Mouse (Mus musculus) forebrain, embryonic 12.5 days (tissue): ENCODE data around the gene Exph5. TPM values are rescaled to one million over a fixed set of nuclear protein-coding genes. Genes with fewer than 3 reads are reported as not detected.

Source experiments
- ATAC-seq: fragments of 200-750 bp; cut with Nextera tagmentation; 2 replicates; pipeline ENCODE4 v1.8.0; 2017; ENCODE audit warnings: moderate TSS enrichment; ENCODE audit not compliant: low FRiP score
- H3K27ac ChIP-seq: fragments of 300-500 bp; sonication (generic); 2 replicates; pipeline ENCODE4 v1.5.1; 2016; ENCODE audit warnings: mild to moderate bottlenecking
- H3K27me3 ChIP-seq: fragments of 300-500 bp; sonication (generic); 2 replicates; pipeline ENCODE4 v1.6.1; 2016; ENCODE audit warnings: mild to moderate bottlenecking
- H3K36me3 ChIP-seq: fragments of 300-500 bp; sonication (generic); replicated peaks from 2 replicates; pipeline ENCODE4 v1.6.1; 2016; ENCODE audit warnings: mild to moderate bottlenecking
- H3K4me1 ChIP-seq: fragments of 300-500 bp; sonication (generic); 2 replicates; pipeline ENCODE4 v1.6.1; 2016
- H3K4me2 ChIP-seq: fragments of 300-500 bp; sonication (generic); 2 replicates; pipeline ENCODE4 v1.6.1; 2016; ENCODE audit warnings: mild to moderate bottlenecking, moderate library complexity
- H3K4me3 ChIP-seq: fragments of 300-500 bp; sonication (generic); replicated peaks from 2 replicates; pipeline ENCODE4 v1.5.1; 2016; ENCODE audit warnings: mild to moderate bottlenecking
- H3K9ac ChIP-seq: fragments of 300-500 bp; sonication (generic); 2 replicates; pipeline ENCODE4 v1.6.1; 2016; ENCODE audit warnings: mild to moderate bottlenecking
- H3K9me3 ChIP-seq: fragments of 300-500 bp; sonication (generic); 2 replicates; pipeline ENCODE4 v1.6.1; 2016
- WGBS: fragments of 180-500 bp; shearing (Covaris S2); methylation state at CpG from one replicate; pipeline ENCODE4 v1.1.7; 2016; 5-methylcytosine and 5-hydroxymethylcytosine counted together
- polyA plus RNA-seq: library from polyadenylated mRNA; unstranded; fragments of >200 nt; fragmentation: Nextera tagmentation; extraction: Ambion mirVana; gene quantifications from 2 replicates; pipeline ENCODE4 v1.2.1, GENCODE M21; 2016

Exph5 gene
- polyA plus RNA-seq, 1 experiment from 2014 or later = 0.36 TPM

GRCm38 (mm10) chr9:53323419-53324251 is 22.2 kb downstream of the Exph5 start:
- no peaks in the 10 kb centered on the region for H3K36me3 ChIP-seq
- H3K4me3 ChIP-seq = no peak overlapping the region
- no peaks in the 10 kb centered on the region for H3K9me3 ChIP-seq
- WGBS = 82% methylated on average over 10 of the region's 10 CpGs
- H3K4me2 ChIP-seq = no peak overlapping the region
- H3K4me1 ChIP-seq = no peaks in the 10 kb centered on the region
- no peak for ATAC-seq
- H3K27me3 ChIP-seq = no peaks in the 10 kb centered on the region; the same call in 1 of the 2 replicates
- H3K9ac ChIP-seq = no peak overlapping the region
- H3K27ac ChIP-seq = no peak overlapping the region

GRCm38 (mm10) chr9:53325363-53326090 is 24.1 kb downstream of the Exph5 start:
- H3K9ac ChIP-seq = no peak overlapping the region
- no peak for ATAC-seq
- H3K4me2 ChIP-seq = no peak overlapping the region
- H3K4me3 ChIP-seq = no peak overlapping the region
- 73% methylated on average over 4 of the region's 4 CpGs for WGBS
- peaks cover 10% of the 10 kb centered on the region for H3K4me1 ChIP-seq
- no peaks in the 10 kb centered on the region for H3K9me3 ChIP-seq
- no peaks in the 10 kb centered on the region; the same call in 1 of the 2 replicates for H3K27me3 ChIP-seq
- H3K27ac ChIP-seq = no peak overlapping the region
- no peaks in the 10 kb centered on the region for H3K36me3 ChIP-seq

GRCm38 (mm10) chr9:53328203-53328602 is 26.7 kb downstream of the Exph5 start:
- Histone ChIP-seq H3K27me3 (no peaks in the 10 kb centered on the region; the same call in 1 of the 2 replicates), H3K27ac (no peak overlapping the region), H3K4me1 (peaks cover 10% of the 10 kb centered on the region), H3K9ac (no peak overlapping the region), H3K36me3 (no peaks in the 10 kb centered on the region), H3K4me2 (no peak overlapping the region), H3K9me3 (0 out of 2 replicates have a peak, but pooled peaks cover 5% of the 10 kb centered on the region), H3K4me3 (no peak overlapping the region)
- WGBS = 84% methylated on average over 2 of the region's 2 CpGs
- ATAC-seq = no peak

- ATAC-seq = no peak
- 15% methylated on average over 6 of the region's 6 CpGs for WGBS
Observed at GRCm38 (mm10) chr9:53329301-53330206, 28.1 kb downstream of the Exph5 start.

GRCm38 (mm10) chr9:53330247-53330646 is 28.8 kb downstream of the Exph5 start:
- WGBS = 75% methylated on average over 9 of the region's 9 CpGs
- H3K27ac ChIP-seq = no peak overlapping the region

More at GRCm38 (mm10) chr9:53329301-53330206, 28.1 kb downstream of the Exph5 start:
- Histone ChIP-seq H3K9me3 (0 out of 2 replicates have a peak, but pooled peaks cover 5% of the 10 kb centered on the region), H3K27ac (no peak overlapping the region), H3K4me2 (no peak overlapping the region), H3K27me3 (no peaks in the 10 kb centered on the region; the same call in 1 of the 2 replicates), H3K4me3 (no peak overlapping the region), H3K9ac (no peak overlapping the region), H3K36me3 (no peaks in the 10 kb centered on the region), H3K4me1 (peaks cover 10% of the 10 kb centered on the region)

GRCm38 (mm10) chr9:53333436-53333835 is 32.0 kb downstream of the Exph5 start:
- Histone ChIP-seq H3K4me1 (peaks cover 10% of the 10 kb centered on the region), H3K9ac (no peak overlapping the region)
- 81% methylated on average over 4 of the region's 4 CpGs for WGBS

More at GRCm38 (mm10) chr9:53330247-53330646, 28.8 kb downstream of the Exph5 start:
- Histone ChIP-seq H3K36me3 (no peaks in the 10 kb centered on the region), H3K9me3 (0 out of 2 replicates have a peak, but pooled peaks cover 5% of the 10 kb centered on the region), H3K27me3 (no peaks in the 10 kb centered on the region; the same call in 1 of the 2 replicates), H3K4me1 (peaks cover 10% of the 10 kb centered on the region), H3K9ac (no peak overlapping the region), H3K4me3 (no peak overlapping the region), H3K4me2 (no peak overlapping the region)
- no peak for ATAC-seq

GRCm38 (mm10) chr9:53335131-53335530 is 33.7 kb downstream of the Exph5 start:
- H3K27ac ChIP-seq = no peak overlapping the region
- no peaks in the 10 kb centered on the region for H3K27me3 ChIP-seq
- 0 out of 2 replicates have a peak, but pooled peaks cover 5% of the 10 kb centered on the region for H3K9me3 ChIP-seq
- ATAC-seq = no peak
- no peaks in the 10 kb centered on the region for H3K4me1 ChIP-seq
- no peak overlapping the region for H3K9ac ChIP-seq
- no peak overlapping the region for H3K4me3 ChIP-seq
- 82% methylated on average over 3 of the region's 3 CpGs for WGBS
- no peak overlapping the region for H3K4me2 ChIP-seq
- H3K36me3 ChIP-seq = no peaks in the 10 kb centered on the region

More at GRCm38 (mm10) chr9:53333436-53333835, 32.0 kb downstream of the Exph5 start:
- H3K9me3 ChIP-seq = 0 out of 2 replicates have a peak, but pooled peaks cover 5% of the 10 kb centered on the region
- no peak overlapping the region for H3K4me3 ChIP-seq
- ATAC-seq = no peak
- H3K4me2 ChIP-seq = no peak overlapping the region
- H3K27me3 ChIP-seq = no peaks in the 10 kb centered on the region; the same call in 1 of the 2 replicates
- no peaks in the 10 kb centered on the region for H3K36me3 ChIP-seq
- no peak overlapping the region for H3K27ac ChIP-seq

- Histone ChIP-seq H3K27me3 (0 out of 2 replicates have a peak, but pooled peaks cover 9% of the 10 kb centered on the region), H3K9me3 (no peaks in the 10 kb centered on the region), H3K36me3 (no peaks in the 10 kb centered on the region), H3K27ac (no peak overlapping the region), H3K4me2 (no peak overlapping the region), H3K4me3 (no peak overlapping the region), H3K9ac (no peak overlapping the region), H3K4me1 (0 out of 2 replicates have a peak, but pooled peaks cover 9% of the 10 kb centered on the region)
- no peak for ATAC-seq
- WGBS = 85% methylated on average over 7 of the region's 7 CpGs
Observed at GRCm38 (mm10) chr9:53339603-53340002, 38.1 kb downstream of the Exph5 start.

- ATAC-seq = no peak
- Histone ChIP-seq H3K27ac (no peak overlapping the region), H3K9ac (no peak overlapping the region), H3K4me2 (peak overlapping the region; percentile 56), H3K4me1 (0 out of 2 replicates have a peak, but pooled peaks cover 9% of the 10 kb centered on the region), H3K9me3 (no peaks in the 10 kb centered on the region), H3K36me3 (no peaks in the 10 kb centered on the region), H3K4me3 (peak overlapping the region; percentile 35), H3K27me3 (0 out of 2 replicates have a peak, but pooled peaks cover 9% of the 10 kb centered on the region)
- WGBS = 51% methylated on average over 17 of the region's 17 CpGs
Observed at GRCm38 (mm10) chr9:53340328-53340916, 39.0 kb downstream of the Exph5 start.

- Histone ChIP-seq H3K36me3 (no peaks in the 10 kb centered on the region), H3K4me3 (peak overlapping the region; percentile 35), H3K4me1 (0 out of 2 replicates have a peak, but pooled peaks cover 9% of the 10 kb centered on the region), H3K4me2 (peak overlapping the region; percentile 56), H3K9me3 (no peaks in the 10 kb centered on the region), H3K27me3 (0 out of 2 replicates have a peak, but pooled peaks cover 9% of the 10 kb centered on the region), H3K27ac (no peak overlapping the region), H3K9ac (peak overlapping the region; percentile 44)
- 14% methylated on average over 14 of the region's 14 CpGs for WGBS
- no peak; the same call in 1 of the 2 replicates for ATAC-seq
Observed at GRCm38 (mm10) chr9:53340969-53341368, 39.5 kb downstream of the Exph5 start.

GRCm38 (mm10) chr9:53341981-53342380 is 40.5 kb downstream of the Exph5 start:
- ATAC-seq = no peak
- 94% methylated on average over 3 of the region's 3 CpGs for WGBS
- Histone ChIP-seq H3K4me3 (no peak overlapping the region), H3K9me3 (no peaks in the 10 kb centered on the region), H3K27ac (no peak overlapping the region), H3K4me2 (no peak overlapping the region), H3K27me3 (0 out of 2 replicates have a peak, but pooled peaks cover 9% of the 10 kb centered on the region), H3K4me1 (0 out of 2 replicates have a peak, but pooled peaks cover 9% of the 10 kb centered on the region), H3K36me3 (no peaks in the 10 kb centered on the region), H3K9ac (no peak overlapping the region)
